Mouse (Mus musculus): Measurements from ENCODE around the gene Cdk15.
A peak's percentile ranks its signal among the peaks of the same experiment; 100 is the strongest.

The Cdk15 gene

DNA sequence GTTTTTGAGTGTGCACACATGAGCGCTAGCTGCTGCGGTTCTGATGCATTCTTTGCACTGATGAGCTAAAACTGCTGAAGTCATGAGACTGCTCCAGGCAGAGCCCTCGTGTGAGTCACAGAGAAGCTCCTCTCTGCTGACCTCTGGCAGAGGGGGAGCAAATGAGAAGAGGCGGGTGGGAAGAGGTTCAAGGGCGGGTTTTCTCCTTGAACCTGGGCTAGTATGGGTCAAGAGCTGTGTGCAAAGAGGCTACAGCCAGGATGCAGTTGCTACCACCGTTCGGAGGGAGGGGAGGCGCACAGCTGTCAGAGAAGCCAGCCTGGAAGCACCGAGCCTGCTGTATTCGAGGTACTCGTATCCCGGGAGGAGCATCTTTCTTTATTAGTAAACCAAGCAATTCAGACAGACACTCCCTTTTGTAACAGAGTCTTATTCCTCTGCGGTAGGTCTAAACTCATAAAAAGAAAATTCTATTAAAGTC is at the start of gene Cdk15:
TSS of gene Cdk15 (plus strand) at position 156 of the 481 bp plus-strand sequence.
- ATAC-seq (ENCODE audit: insufficient number of reproducible peaks, low FRiP score, low TSS enrichment) = no peak

GRCm38 (mm10) chr1:59208331-59208730 is 48.4 kb upstream of the Cdk15 start:
- ATAC-seq (ENCODE audit: insufficient number of reproducible peaks, low FRiP score, low TSS enrichment) = no peak

DNA sequence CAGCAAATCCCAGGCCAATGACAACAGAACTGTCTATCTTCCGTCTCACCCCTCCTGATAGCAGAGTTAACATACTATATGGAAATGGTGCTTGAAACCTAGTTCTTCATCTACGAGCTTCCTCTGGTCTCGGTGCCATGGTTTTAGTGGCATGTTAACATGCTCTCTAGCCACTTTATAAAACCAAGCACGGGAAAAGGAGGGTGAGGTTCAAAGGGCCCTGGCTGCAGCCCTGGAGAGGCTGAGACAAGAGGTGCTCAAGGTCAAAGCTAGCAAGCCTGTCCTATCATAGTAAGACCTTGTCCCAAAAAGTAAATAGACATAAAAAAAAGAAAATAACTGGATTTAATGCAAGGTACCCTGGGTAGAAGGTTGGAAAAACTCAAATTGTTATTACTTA is 45.1 kb upstream of the Cdk15 start:
- no peak for ATAC-seq (ENCODE audit: insufficient number of reproducible peaks, low FRiP score, low TSS enrichment)

DNA sequence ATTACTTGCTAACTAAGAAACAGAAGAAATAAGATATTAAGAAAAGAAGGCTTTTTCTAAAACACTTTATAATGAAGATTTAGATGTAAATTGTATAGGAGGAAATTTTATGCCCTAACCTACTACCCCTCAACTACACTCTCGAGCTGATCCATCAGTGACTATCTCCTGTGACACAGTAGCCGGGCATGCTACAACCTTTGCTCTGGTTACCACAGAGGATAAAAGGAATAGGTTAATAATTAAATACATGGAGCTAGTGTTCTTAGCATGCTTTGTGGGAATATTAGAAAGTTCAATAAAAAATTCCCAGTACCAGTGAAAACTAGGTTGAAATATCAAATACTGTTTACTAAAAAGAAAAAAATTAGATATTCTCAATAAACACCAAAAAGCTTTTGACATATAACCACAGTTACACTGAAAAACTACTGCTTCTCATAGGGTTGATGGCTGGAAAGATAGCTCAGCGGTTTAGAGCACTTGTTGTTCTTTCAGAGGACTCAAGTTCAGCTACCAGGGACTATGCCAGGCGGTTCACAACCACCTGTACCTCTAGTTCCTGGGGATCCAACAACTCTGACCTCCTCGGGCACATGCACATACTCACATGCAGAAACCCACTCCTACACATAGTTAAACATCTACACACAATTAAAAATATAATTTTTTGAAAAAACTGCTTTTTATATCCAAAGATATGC is 44.5 kb upstream of the Cdk15 start:
- ATAC-seq (ENCODE audit: insufficient number of reproducible peaks, low FRiP score, low TSS enrichment) = no peak

GRCm38 (mm10) chr1:59212951-59213350 is 43.8 kb upstream of the Cdk15 start:
- no peak for ATAC-seq (ENCODE audit: insufficient number of reproducible peaks, low FRiP score, low TSS enrichment)

DNA sequence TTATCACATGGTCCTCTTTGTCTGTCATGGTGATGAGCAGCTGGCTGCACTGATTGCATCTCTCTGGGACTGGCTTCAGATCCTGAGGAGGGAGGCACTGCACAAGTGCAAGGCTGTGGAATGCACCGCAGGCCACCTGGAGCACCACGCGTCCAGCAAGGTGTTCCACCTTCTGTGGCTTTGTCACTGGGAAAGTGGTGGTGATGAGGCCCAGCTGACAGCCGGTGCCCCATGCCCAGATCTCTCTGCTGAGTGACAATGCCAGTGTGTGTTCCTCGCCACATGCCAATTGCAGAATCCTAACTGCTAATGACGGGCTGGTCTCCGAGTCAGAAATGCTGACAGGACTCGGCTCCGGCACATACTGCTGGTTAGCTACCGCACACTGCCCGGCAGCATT is 41.3 kb upstream of the Cdk15 start:
- ATAC-seq (ENCODE audit: insufficient number of reproducible peaks, low FRiP score, low TSS enrichment) = peak; percentile 95

- ATAC-seq (ENCODE audit: insufficient number of reproducible peaks, low FRiP score, low TSS enrichment) = no peak
Observed at GRCm38 (mm10) chr1:59220371-59220770, 36.3 kb upstream of the Cdk15 start.

GRCm38 (mm10) chr1:59221591-59221990 is 35.1 kb upstream of the Cdk15 start:
- no peak for ATAC-seq (ENCODE audit: insufficient number of reproducible peaks, low FRiP score, low TSS enrichment)

DNA sequence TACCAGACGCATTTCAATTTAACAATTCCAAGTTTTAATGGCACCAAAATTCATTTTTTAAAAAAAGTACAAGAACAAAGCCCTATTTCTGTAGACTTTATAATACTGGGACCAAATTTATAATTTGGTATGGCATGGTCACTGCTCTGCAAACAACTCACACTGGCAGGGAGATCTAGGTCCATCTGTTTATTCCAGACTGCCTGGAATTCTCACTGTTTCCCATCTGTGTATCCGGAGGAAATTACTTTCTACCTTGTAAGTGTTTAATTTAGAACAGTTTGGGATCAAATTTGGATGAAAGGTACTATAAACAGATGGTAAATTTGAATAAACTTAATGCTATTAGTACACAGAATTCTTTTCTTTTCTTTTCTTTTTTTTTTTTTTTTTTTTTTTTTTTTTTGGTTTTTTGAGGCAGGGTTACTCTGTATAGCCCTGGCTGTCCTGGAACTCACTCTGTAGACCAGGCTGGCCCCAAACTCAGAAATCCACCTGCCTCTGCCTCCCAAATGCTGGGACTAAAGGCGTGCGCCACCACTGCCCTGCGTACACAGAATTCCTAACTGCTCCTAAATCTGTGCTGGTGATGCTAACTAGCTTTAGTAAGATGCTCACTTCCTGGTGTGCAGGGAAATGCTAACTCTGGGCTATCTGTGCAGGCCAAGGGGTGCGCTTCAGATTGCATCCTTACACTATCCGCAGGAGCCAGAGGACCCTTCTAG is 34.4 kb upstream of the Cdk15 start:
- peak; percentile 90 for ATAC-seq (ENCODE audit: insufficient number of reproducible peaks, low FRiP score, low TSS enrichment)

DNA sequence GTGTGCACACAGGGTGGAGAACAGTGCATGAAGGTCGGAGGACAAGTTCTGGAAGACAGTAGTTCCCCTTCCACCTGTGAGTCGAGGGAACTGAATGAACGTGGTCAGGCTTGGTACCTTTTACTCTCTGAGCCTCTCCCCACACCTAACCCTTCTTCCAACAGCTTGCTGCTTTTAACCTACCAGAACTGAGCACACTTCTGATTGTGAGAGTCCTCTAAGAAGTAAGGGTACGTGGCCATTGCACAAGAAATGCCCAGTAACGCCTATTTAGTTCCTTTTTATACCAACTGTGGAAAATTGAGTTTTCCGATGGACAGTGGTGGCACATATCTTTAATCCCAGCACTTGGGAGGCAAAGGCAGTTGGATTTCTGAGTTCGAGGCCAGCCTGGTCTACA is 28.2 kb upstream of the Cdk15 start:
- no peak for ATAC-seq (ENCODE audit: insufficient number of reproducible peaks, low FRiP score, low TSS enrichment)

- ATAC-seq (ENCODE audit: insufficient number of reproducible peaks, low FRiP score, low TSS enrichment) = peak; percentile 76
Observed at GRCm38 (mm10) chr1:59229187-59229586, 27.5 kb upstream of the Cdk15 start.

DNA sequence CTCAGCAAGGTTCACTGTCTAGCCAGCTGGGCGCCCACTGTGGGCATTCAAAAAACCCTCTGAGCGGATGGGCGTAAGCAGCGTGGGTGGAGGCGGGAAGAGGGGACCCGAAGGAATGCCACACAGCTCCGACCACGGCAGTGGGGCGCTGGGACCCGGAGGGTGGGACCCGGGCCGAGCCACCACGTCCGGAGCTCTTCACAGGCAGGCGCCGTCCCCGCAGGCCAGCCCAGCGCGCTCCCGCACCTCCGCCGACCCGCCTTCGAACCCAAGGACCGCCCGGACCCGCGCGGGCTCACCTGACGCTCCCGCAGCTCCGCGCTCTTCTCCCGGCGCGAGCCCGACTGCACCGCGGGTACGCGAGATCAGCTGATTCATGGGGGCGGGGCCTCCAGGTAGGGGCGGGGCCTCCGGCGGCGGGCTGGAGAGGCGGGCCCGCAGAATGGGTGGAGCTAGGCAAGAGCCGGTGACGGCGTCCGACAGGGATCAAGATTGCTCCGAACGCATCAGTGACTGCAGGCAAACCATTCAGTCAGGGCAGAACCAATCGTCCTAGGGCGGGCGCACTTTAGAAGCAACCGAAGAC is 19.8 kb upstream of the Cdk15 start, which contains the start of gene Als2:
TSS of gene Als2 (minus strand) at position 376 of the 586 bp plus-strand sequence.
- peak; percentile 74 for ATAC-seq (ENCODE audit: insufficient number of reproducible peaks, low FRiP score, low TSS enrichment)

DNA sequence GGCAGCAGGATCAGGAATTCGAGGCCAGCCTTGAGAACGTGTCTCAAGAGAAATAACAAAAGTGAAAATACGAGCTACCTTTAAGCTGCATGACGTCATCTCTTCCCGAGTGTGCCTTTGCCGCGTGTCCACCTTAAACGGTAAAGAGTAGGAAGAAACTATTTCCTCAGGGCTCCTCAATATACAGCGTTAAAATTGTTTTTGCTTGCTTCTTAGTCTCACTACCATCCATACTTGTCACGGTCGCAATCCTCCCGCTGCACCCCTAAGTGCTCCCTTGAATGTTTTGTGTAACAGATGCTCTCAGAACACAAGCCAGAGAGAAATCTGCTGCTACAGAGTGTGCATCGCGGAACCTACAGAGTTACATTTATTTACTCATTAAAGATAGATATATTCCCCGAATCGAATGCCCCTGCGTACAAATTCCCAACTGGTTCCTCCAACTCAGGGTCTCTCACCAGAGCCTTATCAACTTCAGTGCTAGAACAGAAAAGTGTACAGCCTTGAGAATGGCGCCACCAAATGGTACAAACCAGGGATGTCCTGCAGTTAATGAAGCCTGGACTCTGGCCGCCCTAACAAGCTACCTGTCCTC is 19.0 kb upstream of the Cdk15 start:
- peak; percentile 62 for ATAC-seq (ENCODE audit: insufficient number of reproducible peaks, low FRiP score, low TSS enrichment)

DNA sequence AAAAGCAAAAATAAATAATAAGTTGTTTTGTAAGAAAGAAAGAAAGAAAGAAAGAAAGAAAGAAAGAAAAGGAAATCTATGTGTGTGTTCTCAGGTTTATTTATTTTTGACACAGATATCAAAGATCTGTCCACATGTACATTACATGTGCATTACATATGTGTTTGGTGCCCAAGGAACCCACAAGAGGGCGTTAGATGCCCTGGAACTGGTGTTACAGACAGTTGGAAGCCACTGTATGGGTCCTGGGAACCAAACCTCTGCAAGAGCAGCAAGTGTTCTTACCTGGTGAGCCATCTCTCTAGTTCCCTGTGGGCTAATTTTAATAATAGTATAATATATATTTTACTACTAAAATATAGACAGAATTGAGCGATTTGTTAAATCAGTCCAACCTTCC is 12.9 kb upstream of the Cdk15 start:
- ATAC-seq (ENCODE audit: insufficient number of reproducible peaks, low FRiP score, low TSS enrichment) = no peak

DNA sequence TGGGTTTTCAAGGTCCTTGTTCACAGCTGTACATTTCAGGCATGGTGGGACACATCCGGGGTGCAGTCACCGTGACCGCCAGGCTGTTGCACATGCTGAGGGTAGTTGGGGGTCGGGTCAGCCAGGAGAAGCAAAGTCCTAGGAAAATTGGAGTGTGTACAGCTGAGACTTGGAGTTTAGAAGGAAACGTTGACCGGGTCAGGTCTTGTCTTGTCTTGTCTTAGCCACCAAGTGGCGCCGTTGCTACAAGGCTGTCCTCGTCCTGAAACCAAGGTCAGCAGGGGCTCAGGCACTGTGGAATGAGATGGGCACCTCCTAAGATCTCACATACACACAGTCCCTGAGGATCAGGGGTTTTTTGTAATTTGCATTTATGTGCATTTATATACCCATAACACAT is 9.1 kb upstream of the Cdk15 start:
- peak; percentile 79 for ATAC-seq (ENCODE audit: insufficient number of reproducible peaks, low FRiP score, low TSS enrichment)

GRCm38 (mm10) chr1:59252762-59253161 is 3.9 kb upstream of the Cdk15 start:
- ATAC-seq (ENCODE audit: insufficient number of reproducible peaks, low FRiP score, low TSS enrichment) = no peak

- ATAC-seq (ENCODE audit: insufficient number of reproducible peaks, low FRiP score, low TSS enrichment) = no peak
Observed at GRCm38 (mm10) chr1:59253301-59253909, 3.3 kb upstream of the Cdk15 start.

DNA sequence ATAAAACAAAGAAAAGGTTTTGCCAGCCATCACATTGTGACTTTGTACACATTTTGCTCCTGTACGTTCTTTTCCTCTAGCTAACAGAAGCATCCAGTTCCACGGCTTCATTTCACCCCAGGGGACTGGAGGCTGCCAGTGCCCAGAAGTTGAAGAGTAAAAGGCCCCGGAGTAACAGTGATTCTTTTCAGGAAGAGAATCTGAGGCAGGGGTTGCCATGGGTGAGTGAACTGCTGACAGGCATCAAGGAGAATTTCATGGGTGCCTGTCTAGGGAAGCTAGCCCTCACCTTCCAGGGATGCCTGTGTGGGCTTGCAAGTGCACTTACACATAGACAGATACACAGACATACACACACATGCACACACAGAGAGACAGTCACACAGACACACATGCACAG is 1.0 kb downstream of the Cdk15 start:
- no peak for ATAC-seq (ENCODE audit: insufficient number of reproducible peaks, low FRiP score, low TSS enrichment)

- no peak for ATAC-seq (ENCODE audit: insufficient number of reproducible peaks, low FRiP score, low TSS enrichment)
Observed at GRCm38 (mm10) chr1:59268931-59269330, 12.2 kb downstream of the Cdk15 start.

DNA sequence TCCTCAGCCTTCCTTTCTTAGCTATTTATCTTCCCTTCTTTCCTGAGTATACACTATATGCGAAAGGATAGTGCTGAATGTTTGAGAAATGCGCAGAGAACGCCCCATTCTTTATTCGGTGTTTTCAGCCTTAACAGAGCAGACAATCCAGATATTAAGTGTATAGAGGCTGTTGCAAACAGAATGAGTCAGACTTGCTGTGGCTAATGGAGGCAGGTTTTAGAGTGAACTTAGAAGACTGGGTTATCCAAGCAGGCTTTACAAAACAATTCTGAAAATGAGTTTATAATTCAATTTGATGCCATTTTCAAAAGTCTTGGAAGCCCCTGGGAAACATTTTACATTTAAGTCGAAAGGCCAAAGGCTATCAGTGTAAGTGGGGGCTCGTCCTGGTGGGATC is 12.8 kb downstream of the Cdk15 start:
- no peak for ATAC-seq (ENCODE audit: insufficient number of reproducible peaks, low FRiP score, low TSS enrichment)
